Mouse (Mus musculus) gastrocnemius, adult 18-20 months (tissue): ENCODE measurements around the gene Fbxl13. TPM values are rescaled to one million over a fixed set of nuclear protein-coding genes. Genes with fewer than 3 reads are reported as not detected.
A peak's percentile ranks its signal among the peaks of the same experiment; 100 is the strongest.

ENCODE experiments used
- DNase-seq: peaks from one replicate; pipeline ENCODE4 v3.0.0; 2021; ENCODE audit warnings: low spot score
- total RNA-seq, 2 experiments: library from RNA; stranded (reverse); gene quantifications; 2 replicates each; pipeline ENCODE4 v1.2.3; 2021

The Fbxl13 gene
- total RNA-seq, 2 experiments from 2014 or later = not detected

GRCm38 (mm10) chr5:21526835-21527485, 118.5 kb downstream of the Fbxl13 start:
- DNase-seq = no peak

GRCm38 (mm10) chr5:21519166-21519565, 126.3 kb downstream of the Fbxl13 start:
- DNase-seq = no peak

- no peak for DNase-seq
Measured at GRCm38 (mm10) chr5:21518207-21518606, 127.2 kb downstream of the Fbxl13 start.

- no peak for DNase-seq
Measured at GRCm38 (mm10) chr5:21517562-21517961, 127.9 kb downstream of the Fbxl13 start.

GRCm38 (mm10) chr5:21513363-21513762, 132.1 kb downstream of the Fbxl13 start:
- no peak for DNase-seq

GRCm38 (mm10) chr5:21509801-21510200, 135.6 kb downstream of the Fbxl13 start:
- no peak for DNase-seq

GRCm38 (mm10) chr5:21506887-21507286, 138.5 kb downstream of the Fbxl13 start:
- no peak for DNase-seq

GRCm38 (mm10) chr5:21505159-21505558, 140.3 kb downstream of the Fbxl13 start:
- no peak for DNase-seq

GRCm38 (mm10) chr5:21502936-21503610, 142.4 kb downstream of the Fbxl13 start:
- no peak for DNase-seq

GRCm38 (mm10) chr5:21500941-21501340, 144.5 kb downstream of the Fbxl13 start:
- no peak for DNase-seq

GRCm38 (mm10) chr5:21500133-21500532, 145.3 kb downstream of the Fbxl13 start:
- no peak for DNase-seq

GRCm38 (mm10) chr5:21498925-21499324, 146.5 kb downstream of the Fbxl13 start:
- no peak for DNase-seq

- no peak for DNase-seq
Measured at GRCm38 (mm10) chr5:21498490-21498889, 146.9 kb downstream of the Fbxl13 start.

GRCm38 (mm10) chr5:21496881-21497280, 148.6 kb downstream of the Fbxl13 start:
- DNase-seq = peak; percentile 67

- peak; percentile 52 for DNase-seq
Measured at GRCm38 (mm10) chr5:21496321-21496720, 149.1 kb downstream of the Fbxl13 start.

GRCm38 (mm10) chr5:21494781-21495180, 150.7 kb downstream of the Fbxl13 start:
- no peak for DNase-seq

- no peak for DNase-seq
Measured at GRCm38 (mm10) chr5:21493294-21493999, 152.0 kb downstream of the Fbxl13 start.

- no peak for DNase-seq
Measured at GRCm38 (mm10) chr5:21492213-21492612, 153.2 kb downstream of the Fbxl13 start.

- no peak for DNase-seq
Measured at GRCm38 (mm10) chr5:21491469-21491868, 154.0 kb downstream of the Fbxl13 start.

GRCm38 (mm10) chr5:21489135-21489534, 156.3 kb downstream of the Fbxl13 start:
- no peak for DNase-seq

GRCm38 (mm10) chr5:21488506-21488905, 156.9 kb downstream of the Fbxl13 start:
- DNase-seq = no peak

GRCm38 (mm10) chr5:21487716-21488115, 157.7 kb downstream of the Fbxl13 start:
- peak; percentile 41 for DNase-seq
